Comparison of ENCODE assay signal across 9 mouse cellular contexts in genomic region chr4:148805811-148806747, GRCm38 (mm10). TPM values are rescaled to one million over a fixed set of nuclear protein-coding genes. Genes with fewer than 3 reads are reported as not detected.
DNase-seq lines count a peak whose midpoint lies in the region; ATAC-seq and TF ChIP-seq lines count a peak whose summit lies in the region.
"Had no signal": no experiment of that assay in that cellular context is flagged by ENCODE, and none has a peak within 500 bp of the region (broad histone marks: within the 10 kb centered on the region; RNA-seq: fewer than 3 reads in every experiment).

No protein-coding gene starts in this region.

- ATAC-seq in forebrain, embryonic 15.5 days (replicated peaks) = no peak
- ATAC-seq in hindbrain, embryonic 16.5 days = no peak
- no peak for ATAC-seq in lung, embryonic 16.5 days (ENCODE audit: low read depth)

- H3K27me3 ChIP-seq in forebrain, embryonic 15.5 days = peaks cover 75% of the 10 kb centered on the region
- H3K27me3 ChIP-seq in hindbrain, embryonic 16.5 days (replicated peaks; ENCODE audit: control insufficient read depth, insufficient read depth, low read length) = peaks cover 26% of the 10 kb centered on the region
- peaks cover 41% of the 10 kb centered on the region for H3K27me3 ChIP-seq in lung, embryonic 16.5 days (ENCODE audit: control insufficient read depth, insufficient read depth, low read depth, low read length)

- intact Hi-C loops in left cerebral cortex, adult 2 months (cut with DNase I) = loop anchor here (2.0 kb wide), 2 partner anchors 63 to 95 kb away; no protein-coding TSS in a partner anchor
- intact Hi-C loops in left cerebral cortex, postnatal 36 days (cut with DNase I) = no loop called here

- no peaks in the 10 kb centered on the region for H3K9me3 ChIP-seq in forebrain, embryonic 15.5 days
- no peaks in the 10 kb centered on the region for H3K9me3 ChIP-seq in hindbrain, embryonic 16.5 days (ENCODE audit: control insufficient read depth, low read length)
- no peaks in the 10 kb centered on the region for H3K9me3 ChIP-seq in lung, embryonic 16.5 days (ENCODE audit: control insufficient read depth, low read length)

- peaks cover 49% of the 10 kb centered on the region for H3K4me1 ChIP-seq in forebrain, embryonic 15.5 days
- peaks cover 28% of the 10 kb centered on the region for H3K4me1 ChIP-seq in hindbrain, embryonic 16.5 days (ENCODE audit: control insufficient read depth, insufficient read depth, low read depth, low read length)
- peaks cover 22% of the 10 kb centered on the region for H3K4me1 ChIP-seq in lung, embryonic 16.5 days (replicated peaks; ENCODE audit: control insufficient read depth, insufficient read depth, low read length)

- no peak for DNase-seq in left cerebral cortex, adult 2 months (ENCODE audit: extremely low spot score in 1 of 2, low spot score in 2 of 2)
- no peak for DNase-seq in left cerebral cortex, postnatal 36 days (ENCODE audit: low spot score in 2 of 2)
- peak; percentile 43 for DNase-seq in urinary bladder, adult 2 months (ENCODE audit: low spot score)
- DNase-seq in spleen, postnatal 10 days (ENCODE audit: low spot score in 2 of 2) = no peak
- DNase-seq in cerebellum, adult 11-12 months = no peak

- TF ChIP-seq CTCF in left cerebral cortex, adult 2 months (IDR thresholded peaks at IDR 0.05) = no peak

- no peak overlapping the region for H3K9ac ChIP-seq in forebrain, embryonic 15.5 days (replicated peaks)
- H3K9ac ChIP-seq in hindbrain, embryonic 16.5 days (ENCODE audit: low read depth, low read length) = peak overlapping the region; percentile 47
- H3K9ac ChIP-seq in lung, embryonic 16.5 days (ENCODE audit: low read length) = peak overlapping the region; percentile 73

- no peak overlapping the region for H3K27ac ChIP-seq in left cerebral cortex, adult 2 months
- no peak overlapping the region for H3K27ac ChIP-seq in forebrain, embryonic 15.5 days (replicated peaks)
- H3K27ac ChIP-seq in hindbrain, embryonic 16.5 days (ENCODE audit: low read depth, low read length) = no peak overlapping the region
- peak overlapping the region; percentile 43; the same call in 1 of the 2 replicates for H3K27ac ChIP-seq in lung, embryonic 16.5 days (ENCODE audit: low read length)

- peak overlapping the region; percentile 90 for H3K4me2 ChIP-seq in forebrain, embryonic 15.5 days (replicated peaks)
- peak overlapping the region; percentile 99 for H3K4me2 ChIP-seq in hindbrain, embryonic 16.5 days (ENCODE audit: low read length)
- H3K4me2 ChIP-seq in lung, embryonic 16.5 days (ENCODE audit: low read depth, low read length) = peak overlapping the region; percentile 96

- H3K36me3 ChIP-seq in forebrain, embryonic 15.5 days = no peaks in the 10 kb centered on the region
- H3K36me3 ChIP-seq in hindbrain, embryonic 16.5 days (ENCODE audit: control insufficient read depth, insufficient read depth, low read length) = no peaks in the 10 kb centered on the region
- H3K36me3 ChIP-seq in lung, embryonic 16.5 days (ENCODE audit: control insufficient read depth, insufficient read depth, low read length) = no peaks in the 10 kb centered on the region
- H3K36me3 ChIP-seq: G1E had no signal

- H3K4me3 ChIP-seq in left cerebral cortex, adult 2 months = peak overlapping the region; percentile 60
- peak overlapping the region; percentile 48 for H3K4me3 ChIP-seq in forebrain, embryonic 15.5 days
- peak overlapping the region; percentile 61 for H3K4me3 ChIP-seq in hindbrain, embryonic 16.5 days (ENCODE audit: low read length)
- H3K4me3 ChIP-seq in lung, embryonic 16.5 days (ENCODE audit: low read length) = peak overlapping the region; percentile 75

- under 1% methylated on average over 64 of the region's 64 CpGs for WGBS in forebrain, embryonic 15.5 days
- 1% methylated on average over 60 of the region's 64 CpGs for WGBS in hindbrain, embryonic 16.5 days
- WGBS in lung, embryonic 16.5 days = under 1% methylated on average over 60 of the region's 64 CpGs

RNA-seq across cellular contexts. Expression of gene Casz1, which starts 1.9 kb away (rescaled TPM):
- total RNA-seq in left cerebral cortex, adult 2 months (2021) = 1 to 10 TPM; 1.0 to 1.5 TPM
- total RNA-seq in left cerebral cortex, postnatal 36 days (2021) = 1 to 10 TPM; 1.1 to 1.8 TPM
- 0.68 and 1.1 TPM in 2 replicates for polyA plus RNA-seq in forebrain, embryonic 15.5 days (2015; fragmentation: Nextera tagmentation; extraction: Ambion mirVana)
- 4.4 and 5.6 TPM in 2 replicates for polyA plus RNA-seq in hindbrain, embryonic 16.5 days (2015; fragmentation: Nextera tagmentation; extraction: Ambion mirVana)
- 7.3 and 7.4 TPM in 2 replicates for polyA plus RNA-seq in lung, embryonic 16.5 days (2015; fragmentation: Nextera tagmentation; extraction: Ambion mirVana)
- 21.0 and 29.8 TPM in 2 replicates for polyA plus RNA-seq in urinary bladder, adult 2 months (2012; rRNA removed)
